Mouse (Mus musculus): Measurements from ENCODE around the gene Tead1.
"Not testable (repeated sequence)": the region's sequence is repeated elsewhere in the genome, so short reads cannot be mapped to it uniquely, and the experiment has no call there.

Gene Tead1

GRCm38 (mm10) chr7:112935876-112936275 lies 256.8 kb downstream of the Tead1 start:
- DNase-seq, result not testable (repeated sequence)

GRCm38 (mm10) chr7:112937089-112937488 lies 258.0 kb downstream of the Tead1 start:
- no peak for DNase-seq

GRCm38 (mm10) chr7:112938959-112939358 lies 259.8 kb downstream of the Tead1 start:
- DNase-seq, result no peak

- DNase-seq, result peak in 1 of 2 experiments; percentile 7
Measured at GRCm38 (mm10) chr7:112942567-112942966, 263.4 kb downstream of the Tead1 start.

DNA sequence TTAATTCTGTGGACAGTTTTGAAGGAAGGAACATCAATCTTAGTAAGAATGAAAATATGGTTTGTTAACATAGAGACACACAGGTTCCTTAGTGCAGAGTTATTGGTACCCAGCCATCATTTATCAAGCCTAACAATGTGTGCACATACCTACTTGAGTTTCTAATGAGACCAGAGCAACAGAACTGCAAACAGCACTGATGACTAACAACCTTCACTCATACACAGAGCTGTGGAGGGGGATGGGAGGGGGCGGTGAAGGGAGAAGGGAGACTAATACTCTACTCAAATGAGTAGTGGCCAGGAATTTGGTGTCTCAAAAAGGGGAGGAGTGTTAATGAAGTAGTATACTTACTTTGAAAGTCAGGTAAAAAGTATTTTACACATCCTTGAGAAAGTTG lies 263.9 kb downstream of the Tead1 start:
- no peak for DNase-seq

- peak in 1 of 2 experiments; percentile 14 for DNase-seq
Measured at GRCm38 (mm10) chr7:112946706-112947105, 267.6 kb downstream of the Tead1 start.

DNA sequence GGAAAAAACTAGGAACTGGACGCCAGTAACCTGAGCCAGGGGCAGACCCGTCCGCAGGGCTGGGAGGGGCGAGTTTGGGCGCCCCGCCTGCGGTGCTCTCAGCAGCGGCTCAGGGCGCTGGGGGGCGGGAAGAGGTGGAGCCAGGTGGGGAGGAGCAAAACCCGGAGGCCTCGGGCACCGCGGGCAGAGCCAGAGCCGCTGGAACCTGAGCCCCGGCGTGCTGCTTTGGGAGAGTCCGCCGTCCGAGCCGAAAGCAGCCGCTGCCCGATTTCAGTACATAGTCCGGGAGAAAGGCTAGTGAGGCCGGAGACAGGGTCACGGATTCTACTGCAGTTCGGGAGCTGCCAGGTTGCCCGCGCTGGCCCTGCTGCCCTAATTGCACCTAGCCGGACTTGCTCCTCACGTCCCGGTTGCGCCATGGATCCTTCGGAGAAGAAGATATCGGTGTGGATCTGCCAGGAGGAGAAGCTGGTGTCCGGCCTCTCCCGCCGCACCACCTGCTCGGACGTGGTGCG lies 274.7 kb downstream of the Tead1 start, which contains the start of gene Rassf10:
Gene Rassf10, plus strand, starts transcription at position 186 of the 515 bp plus-strand sequence.
- peak; percentile 89 to 92 for DNase-seq

GRCm38 (mm10) chr7:112954351-112955102 lies 275.4 kb downstream of the Tead1 start:
- DNase-seq, result peak in 1 of 2 experiments; percentile 19

GRCm38 (mm10) chr7:112955103-112955827 lies 276.1 kb downstream of the Tead1 start:
- peak; percentile 34 to 49 for DNase-seq

DNA sequence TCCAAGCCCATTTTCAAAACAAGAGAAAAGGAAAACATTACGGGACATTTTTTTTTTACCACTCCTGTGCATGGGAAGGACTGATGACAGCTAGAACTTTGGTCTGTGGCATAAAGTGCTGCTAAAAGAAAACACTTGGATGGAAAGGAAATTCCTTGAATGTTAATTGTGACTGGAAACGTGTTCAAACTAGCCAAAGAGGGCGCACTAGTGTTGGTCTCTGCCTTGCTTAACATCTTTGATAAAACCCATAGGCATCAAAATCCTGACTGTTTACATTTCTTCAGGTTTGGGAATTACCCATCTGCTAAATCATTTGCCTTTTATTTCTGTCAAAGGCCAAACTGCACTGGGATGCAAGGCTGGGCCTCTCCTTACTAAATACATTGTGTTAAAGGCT lies 276.8 kb downstream of the Tead1 start:
- no peak for DNase-seq
